Mouse (Mus musculus): ENCODE results near the gene Ksr2. TPM values are rescaled to one million over a fixed set of nuclear protein-coding genes. Genes with fewer than 3 reads are reported as not detected.

The Ksr2 gene
- total and polyA plus RNA-seq, 3 experiments: 0.36 to 1.3 (median 1.2) TPM

- peak overlapping the region; percentile 64 for H3K4me2 ChIP-seq (ENCODE audit: insufficient read depth, low read depth, poor library complexity, severe bottlenecking)
Observed at GRCm38 (mm10) chr5:117388296-117388751, 25.5 kb upstream of the Ksr2 start.

GRCm38 (mm10) chr5:117388877-117389276 lies 24.9 kb upstream of the Ksr2 start, which contains the start of gene Rfc5:
Rfc5 (minus strand) TSS chr5:117389047.
- peak within 1 kb of the TSS; percentile 92 for H3K9ac ChIP-seq (ENCODE audit: insufficient read depth, low read depth)
- dilution Hi-C loops (cut with MboI; ENCODE audit: extremely low pct_ligation_motif_present, extremely low pct_unique_long_range_greater_than_20kb, low sequenced_read_pairs): no loop called here
- H3K4me3 ChIP-seq (replicated peaks in 1 of 3; ENCODE audit: low read depth in 2 of 3, low read length in 2 of 3, poor library complexity in 1 of 3): peak within 1 kb of the TSS; percentile 84 to 99 (median 96)
- H3K9me3 ChIP-seq (replicated peaks; ENCODE audit: low read length): peaks cover 24% of the 10 kb centered on the region
- peaks cover 15 to 42% of the 10 kb centered on the region in 2 experiments for H3K4me1 ChIP-seq (ENCODE audit: control insufficient read depth in 1 of 2, insufficient read depth in 2 of 2)
- H3K4me2 ChIP-seq (ENCODE audit: insufficient read depth, low read depth, poor library complexity, severe bottlenecking): peak within 1 kb of the TSS; percentile 65
- peaks cover 31% of the 10 kb centered on the region for H3K79me2 ChIP-seq (replicated peaks; ENCODE audit: control insufficient read depth, extremely low read depth, insufficient read depth, poor library complexity, severe bottlenecking)
- peak within 1 kb of the TSS; percentile 48 for H3K27ac ChIP-seq (ENCODE audit: insufficient read depth, low read depth)
- peak; percentile 96 for DNase-seq (ENCODE audit: extremely low read depth)
- H3K36me3 ChIP-seq (replicated peaks in 1 of 2; ENCODE audit: control insufficient read depth in 1 of 2, insufficient read depth in 1 of 2, low read length in 1 of 2): peaks cover 26 to 39% of the 10 kb centered on the region in 2 experiments
- in situ Hi-C loops (cut with MboI; ENCODE audit: low pct_ligation_motif_present, low pct_unique_long_range_greater_than_20kb, low sequenced_read_pairs): loop anchor here (10.0 kb wide), 1 partner anchor 96 kb away; no protein-coding TSS in a partner anchor
- no peaks in the 10 kb centered on the region for H3K27me3 ChIP-seq (replicated peaks)
- TF ChIP-seq ELF1 (IDR thresholded peaks at IDR 0.05; ENCODE audit: low read depth, low read length): peak; percentile 97
- TF ChIP-seq NRF1 (IDR thresholded peaks at IDR 0.05; ENCODE audit: low read depth, low read length): peak; percentile 48; the same call in 1 of the 2 replicates
- TF ChIP-seq MXI1 (IDR thresholded peaks at IDR 0.05; ENCODE audit: low read depth, low read length): peak; percentile 100
- TF ChIP-seq MEF2A (IDR thresholded peaks at IDR 0.05; ENCODE audit: borderline replicate concordance, low read depth, low read length): peak; percentile 24; the same call in 1 of the 2 replicates
- TF ChIP-seq POLR2A (IDR thresholded peaks at IDR 0.05; ENCODE audit: low read depth, low read length): peak; percentile 93
- TF ChIP-seq UBTF (IDR thresholded peaks at IDR 0.05; ENCODE audit: low read depth, low read length): no peak
- TF ChIP-seq TCF12 (IDR thresholded peaks at IDR 0.05; ENCODE audit: low read depth, low read length): peak; percentile 86
- peak; percentile 92 for TF ChIP-seq ZMIZ1 (IDR thresholded peaks at IDR 0.05; ENCODE audit: low read depth, low read length)
- TF ChIP-seq HCFC1 (IDR thresholded peaks at IDR 0.05; ENCODE audit: low read depth, low read length): peak; percentile 73
- peak; percentile 91 for TF ChIP-seq MAX (IDR thresholded peaks at IDR 0.05; ENCODE audit: low read length)
- TF ChIP-seq CTCF (conservative IDR thresholded peaks at IDR 0.05 in 1 of 2, IDR thresholded peaks at IDR 0.05 in 1 of 2; ENCODE audit: low read depth in 2 of 2, low read length in 2 of 2): no peak
- 0 out of 2 replicates have a peak, but pooled peaks have one; percentile 52 for TF ChIP-seq KAT2A (IDR thresholded peaks at IDR 0.05; ENCODE audit: insufficient replicate concordance, low read length)
- TF ChIP-seq ZNF384 (IDR thresholded peaks at IDR 0.05; ENCODE audit: low read depth, low read length): no peak
- peak; percentile 92 for TF ChIP-seq SIN3A (IDR thresholded peaks at IDR 0.05; ENCODE audit: low read length)
- TF ChIP-seq POLR2AphosphoS2 (IDR thresholded peaks at IDR 0.05; ENCODE audit: low read depth, low read length): peak; percentile 81
- TF ChIP-seq E2F4 (IDR thresholded peaks at IDR 0.05; ENCODE audit: insufficient replicate concordance, low read depth, low read length): 0 out of 2 replicates have a peak, but pooled peaks have one; percentile 76

More at GRCm38 (mm10) chr5:117388296-117388751, 25.5 kb upstream of the Ksr2 start:
- H3K27me3 ChIP-seq (replicated peaks): no peaks in the 10 kb centered on the region
- peaks cover 21% of the 10 kb centered on the region for H3K9me3 ChIP-seq (replicated peaks; ENCODE audit: low read length)
- in situ Hi-C loops (cut with MboI; ENCODE audit: low pct_ligation_motif_present, low pct_unique_long_range_greater_than_20kb, low sequenced_read_pairs) (loop anchor here (10.0 kb wide), 1 partner anchor 96 kb away; no protein-coding TSS in a partner anchor), dilution Hi-C loops (cut with MboI; ENCODE audit: extremely low pct_ligation_motif_present, extremely low pct_unique_long_range_greater_than_20kb, low sequenced_read_pairs) (no loop called here)
- H3K4me1 ChIP-seq (ENCODE audit: control insufficient read depth in 1 of 2, insufficient read depth in 2 of 2): peaks cover 18 to 48% of the 10 kb centered on the region in 2 experiments
- peak; percentile 86 for DNase-seq (ENCODE audit: extremely low read depth)
- peak overlapping the region; percentile 48 for H3K27ac ChIP-seq (ENCODE audit: insufficient read depth, low read depth)
- H3K36me3 ChIP-seq (replicated peaks in 1 of 2; ENCODE audit: control insufficient read depth in 1 of 2, insufficient read depth in 1 of 2, low read length in 1 of 2): peaks cover 28 to 43% of the 10 kb centered on the region in 2 experiments
- TF ChIP-seq NELFE (IDR thresholded peaks at IDR 0.05; ENCODE audit: low read depth, low read length): no peak
- TF ChIP-seq MYC (IDR thresholded peaks at IDR 0.05; ENCODE audit: low read depth, low read length): no peak; the same call in 1 of the 2 replicates
- no peak for TF ChIP-seq NRF1 (IDR thresholded peaks at IDR 0.05; ENCODE audit: low read depth, low read length)
- TF ChIP-seq SIN3A (IDR thresholded peaks at IDR 0.05; ENCODE audit: low read length): peak; percentile 26; the same call in 1 of the 2 replicates
- no peak for TF ChIP-seq GABPA (IDR thresholded peaks at IDR 0.05; ENCODE audit: insufficient replicate concordance, low read depth, low read length)
- TF ChIP-seq BHLHE40 (IDR thresholded peaks at IDR 0.05; ENCODE audit: low read depth, low read length): peak; percentile 31; the same call in 1 of the 2 replicates
- TF ChIP-seq POLR2AphosphoS2 (IDR thresholded peaks at IDR 0.05; ENCODE audit: low read depth, low read length): peak; percentile 49; the same call in 1 of the 2 replicates
- no peak for TF ChIP-seq ELF1 (IDR thresholded peaks at IDR 0.05; ENCODE audit: low read depth, low read length)
- no peak for TF ChIP-seq E2F4 (IDR thresholded peaks at IDR 0.05; ENCODE audit: insufficient replicate concordance, low read depth, low read length)
- no peak for TF ChIP-seq JUN (IDR thresholded peaks at IDR 0.05; ENCODE audit: insufficient read depth, low read depth, low read length)
- no peak for TF ChIP-seq MAX (IDR thresholded peaks at IDR 0.05; ENCODE audit: low read length)
- no peak for TF ChIP-seq CHD2 (IDR thresholded peaks at IDR 0.05; ENCODE audit: low read length)
- no peak for TF ChIP-seq USF1 (IDR thresholded peaks at IDR 0.05; ENCODE audit: low read depth, low read length)
- 0 out of 2 replicates have a peak, but pooled peaks have one; percentile 23 for TF ChIP-seq EP300 (IDR thresholded peaks at IDR 0.05; ENCODE audit: low read length)
- TF ChIP-seq ZMIZ1 (IDR thresholded peaks at IDR 0.05; ENCODE audit: low read depth, low read length): no peak
- peak; percentile 30; the same call in 1 of the 2 replicates for TF ChIP-seq MEF2A (IDR thresholded peaks at IDR 0.05; ENCODE audit: borderline replicate concordance, low read depth, low read length)
- TF ChIP-seq HCFC1 (IDR thresholded peaks at IDR 0.05; ENCODE audit: low read depth, low read length): no peak
- no peak for TF ChIP-seq ETS1 (conservative IDR thresholded peaks at IDR 0.05; ENCODE audit: low read depth, low read length)
- peak; percentile 7; the same call in 1 of the 2 replicates for TF ChIP-seq ZNF384 (IDR thresholded peaks at IDR 0.05; ENCODE audit: low read depth, low read length)
- no peak; the same call in 1 of the 2 replicates for TF ChIP-seq ZC3H11A (IDR thresholded peaks at IDR 0.05; ENCODE audit: low read depth, low read length)
- TF ChIP-seq MAFK (IDR thresholded peaks at IDR 0.05; ENCODE audit: insufficient replicate concordance, low read length): no peak
- peak; percentile 76 for TF ChIP-seq SMC3 (IDR thresholded peaks at IDR 0.05; ENCODE audit: low read depth, low read length)
- TF ChIP-seq ZKSCAN1 (IDR thresholded peaks at IDR 0.05; ENCODE audit: borderline replicate concordance, low read depth, low read length): no peak
- TF ChIP-seq JUND (conservative IDR thresholded peaks at IDR 0.05; ENCODE audit: low read depth, low read length): no peak
- 0 out of 2 replicates have a peak, but pooled peaks have one; percentile 43 for TF ChIP-seq RCOR1 (conservative IDR thresholded peaks at IDR 0.05; ENCODE audit: low read depth, low read length)
- TF ChIP-seq TCF12 (IDR thresholded peaks at IDR 0.05; ENCODE audit: low read depth, low read length): no peak
- peak; percentile 46 for TF ChIP-seq RAD21 (IDR thresholded peaks at IDR 0.05; ENCODE audit: low read depth, low read length)
- TF ChIP-seq IRF4 (IDR thresholded peaks at IDR 0.05; ENCODE audit: low read depth, low read length): no peak
- TF ChIP-seq TBP (conservative IDR thresholded peaks at IDR 0.05; ENCODE audit: low read depth, low read length): no peak
- TF ChIP-seq POLR2A (IDR thresholded peaks at IDR 0.05; ENCODE audit: low read depth, low read length): no peak
- TF ChIP-seq CHD1 (IDR thresholded peaks at IDR 0.05; ENCODE audit: low read depth, low read length): 0 out of 2 replicates have a peak, but pooled peaks have one; percentile 80
- TF ChIP-seq MXI1 (IDR thresholded peaks at IDR 0.05; ENCODE audit: low read depth, low read length): no peak
- TF ChIP-seq MAZ (IDR thresholded peaks at IDR 0.05; ENCODE audit: low read depth, low read length): peak; percentile 47; the same call in 1 of the 2 replicates
- TF ChIP-seq UBTF (IDR thresholded peaks at IDR 0.05; ENCODE audit: low read depth, low read length): 0 out of 2 replicates have a peak, but pooled peaks have one; percentile 22
- TF ChIP-seq USF2 (conservative IDR thresholded peaks at IDR 0.05; ENCODE audit: low read depth, low read length): no peak
- TF ChIP-seq PAX5 (IDR thresholded peaks at IDR 0.05; ENCODE audit: low read length): no peak
- TF ChIP-seq CTCF (conservative IDR thresholded peaks at IDR 0.05 in 1 of 2, IDR thresholded peaks at IDR 0.05 in 1 of 2; ENCODE audit: low read depth in 2 of 2, low read length in 2 of 2): peak; percentile 38 to 84; a peak in 2 of 4 replicates
- TF ChIP-seq KAT2A (IDR thresholded peaks at IDR 0.05; ENCODE audit: insufficient replicate concordance, low read length): 0 out of 2 replicates have a peak, but pooled peaks have one; percentile 10
- H3K4me3 ChIP-seq (replicated peaks in 1 of 3; ENCODE audit: low read depth in 2 of 3, low read length in 2 of 3, poor library complexity in 1 of 3): peak overlapping the region; percentile 84 to 99 (median 96)
- H3K9ac ChIP-seq (ENCODE audit: insufficient read depth, low read depth): peak overlapping the region; percentile 92
- H3K79me2 ChIP-seq (replicated peaks; ENCODE audit: control insufficient read depth, extremely low read depth, insufficient read depth, poor library complexity, severe bottlenecking): peaks cover 31% of the 10 kb centered on the region
